Mouse (Mus musculus): ENCODE data around the gene Lama2. TPM values are rescaled to one million over a fixed set of nuclear protein-coding genes. Genes with fewer than 3 reads are reported as not detected.

Lama2 gene
- total RNA-seq (2015) (not detected in 2 replicates), total RNA-seq (2017) (not detected in 2 replicates)

DNA sequence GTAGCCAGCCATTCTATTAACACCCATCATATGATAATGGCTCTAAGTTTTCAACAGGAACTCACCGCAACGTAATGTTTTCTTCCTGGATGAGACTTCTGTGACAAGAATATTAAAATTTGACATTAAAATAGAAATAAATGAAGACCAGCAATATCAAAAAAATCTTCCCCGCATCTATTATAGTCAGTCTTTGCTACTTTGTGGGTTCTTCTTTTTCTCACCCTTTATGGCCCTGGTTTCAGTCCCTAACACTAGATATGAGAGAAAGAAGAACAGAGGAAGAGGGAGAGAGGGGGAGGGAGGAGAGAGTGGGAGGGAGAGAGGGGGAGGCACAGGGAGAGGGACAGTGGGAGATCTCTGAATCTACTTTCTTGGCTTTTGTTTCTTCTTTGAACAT lies at the start of gene Lama2:
Lama2 (minus strand) TSS at position 101 of the 400 bp plus-strand sequence.
- no peak for ATAC-seq (replicated peaks; ENCODE audit: poor library complexity)

DNA sequence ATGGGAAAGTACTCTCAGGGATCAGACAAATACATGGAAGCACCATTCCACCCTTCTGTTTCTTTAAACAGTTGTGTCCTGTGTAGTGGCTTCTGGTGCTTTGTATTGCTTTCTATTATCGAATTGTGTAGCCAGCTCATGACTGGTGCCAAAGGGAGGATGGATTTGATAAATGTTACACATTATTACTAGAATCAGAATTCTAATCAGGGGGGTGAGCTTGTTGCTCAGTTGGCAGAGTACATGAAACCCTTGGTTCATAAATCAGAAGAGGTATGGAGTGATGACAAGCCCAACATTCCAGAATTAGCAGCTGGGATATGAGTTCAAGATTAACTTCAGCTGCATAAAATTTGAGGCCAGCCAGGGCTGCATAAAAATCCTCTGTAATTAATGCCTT lies 44.8 kb upstream of the Lama2 start:
- ATAC-seq (replicated peaks; ENCODE audit: poor library complexity): no peak

DNA sequence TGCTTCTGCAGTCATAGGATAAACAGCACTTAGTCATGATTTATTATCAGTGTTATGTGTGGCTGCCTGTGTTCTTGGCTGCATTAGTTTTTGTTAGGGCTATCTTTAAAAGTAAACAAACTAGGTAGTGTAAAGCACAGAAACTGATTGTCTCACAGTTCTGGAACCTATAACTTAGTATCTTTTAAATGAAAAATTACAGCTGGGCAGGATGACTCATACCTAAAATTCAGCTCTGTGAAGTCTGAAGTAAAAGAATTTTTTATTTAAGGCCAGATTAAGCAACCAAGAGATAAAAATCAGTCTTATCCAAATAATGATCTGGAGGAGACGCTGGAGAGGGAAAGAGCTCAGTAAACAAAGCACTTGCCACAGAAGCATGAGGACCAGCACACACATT lies 43.8 kb upstream of the Lama2 start:
- no peak for ATAC-seq (replicated peaks; ENCODE audit: poor library complexity)

DNA sequence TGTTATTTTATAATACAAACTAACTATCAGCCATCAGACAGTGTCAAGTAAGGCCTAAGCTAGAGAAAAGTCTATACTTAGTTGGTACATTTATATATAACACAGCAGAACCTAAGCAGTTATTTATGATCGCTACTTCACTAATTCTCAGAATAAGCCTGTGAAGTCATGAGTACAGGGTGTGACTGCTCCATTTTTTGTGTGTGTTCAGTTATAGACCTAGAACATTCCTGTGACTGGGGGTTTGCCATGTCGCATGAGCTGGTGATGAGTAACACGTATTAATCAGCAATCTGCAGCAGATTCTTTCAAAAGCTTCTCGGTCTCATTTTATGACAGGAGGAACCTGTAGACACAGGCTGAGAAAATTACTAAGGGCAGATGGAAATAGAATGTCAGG lies 34.6 kb upstream of the Lama2 start:
- ATAC-seq (replicated peaks; ENCODE audit: poor library complexity): no peak

DNA sequence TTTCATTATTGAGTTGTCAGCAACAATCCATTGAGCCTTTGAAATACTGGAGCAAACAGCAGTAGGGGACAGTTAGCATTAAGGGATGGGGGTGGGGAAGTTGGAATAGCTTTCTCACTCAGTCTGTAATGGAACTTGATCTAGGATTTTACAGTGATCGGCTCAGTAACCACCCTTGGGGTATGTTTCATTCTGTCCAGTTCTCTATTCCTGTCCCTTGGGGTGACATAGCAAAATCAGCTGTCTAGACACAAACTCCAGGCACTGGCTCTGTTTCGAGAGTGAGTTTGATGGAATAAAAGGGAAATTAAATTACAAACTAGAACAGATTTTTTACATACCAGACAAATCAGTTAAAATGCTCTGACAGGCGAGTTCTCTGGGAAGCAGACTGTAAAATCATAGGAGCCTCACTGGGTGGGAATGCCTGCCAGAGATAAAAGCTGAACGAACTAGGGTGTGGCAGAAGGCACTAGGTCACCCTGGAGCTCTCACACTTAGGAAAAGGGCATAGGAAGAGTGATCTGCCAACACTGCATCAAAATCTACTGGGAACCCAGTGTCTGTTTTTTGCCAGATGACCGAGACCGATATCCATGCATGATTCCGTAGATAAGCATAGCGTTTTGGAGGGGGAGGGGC lies 33.3 kb upstream of the Lama2 start:
- ATAC-seq (replicated peaks; ENCODE audit: poor library complexity): no peak

DNA sequence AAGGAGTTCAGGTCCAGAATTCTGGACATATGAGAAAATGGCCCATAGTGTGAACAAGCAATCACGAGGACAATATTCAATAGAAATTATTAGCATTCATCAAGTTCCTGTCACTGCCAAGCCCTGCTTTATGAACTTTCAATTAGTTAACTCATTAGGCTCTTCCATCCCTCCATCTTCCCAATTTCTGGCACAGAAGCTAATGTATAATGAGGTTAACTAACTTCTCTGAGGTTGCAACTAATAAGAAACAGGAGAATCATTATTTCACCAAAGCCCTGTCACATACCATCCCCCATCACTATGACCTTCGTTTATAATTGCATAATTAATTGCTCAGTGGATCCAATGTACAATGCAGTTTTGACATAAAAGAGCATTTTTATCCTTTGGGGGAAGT lies 16.2 kb upstream of the Lama2 start:
- no peak for ATAC-seq (replicated peaks; ENCODE audit: poor library complexity)

DNA sequence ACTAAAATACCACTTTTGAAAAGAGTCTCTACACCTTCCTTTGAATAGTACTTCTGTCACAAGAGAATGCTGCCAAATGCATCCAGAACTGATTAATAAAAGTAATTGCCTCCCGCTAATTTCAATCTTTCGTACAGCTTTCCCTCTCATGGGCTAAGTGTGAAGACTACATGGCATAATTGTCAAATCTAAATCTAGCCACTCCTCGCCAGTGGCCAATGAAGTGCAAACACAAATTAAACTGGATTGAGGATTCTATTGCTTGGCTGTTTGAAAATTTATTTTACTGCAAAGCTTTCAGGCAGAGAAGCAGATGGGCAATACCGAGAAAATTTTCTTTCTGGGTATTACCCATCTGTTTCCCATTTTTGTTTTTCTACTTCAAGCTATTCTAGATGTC lies 11.4 kb upstream of the Lama2 start:
- no peak for ATAC-seq (replicated peaks; ENCODE audit: poor library complexity)

DNA sequence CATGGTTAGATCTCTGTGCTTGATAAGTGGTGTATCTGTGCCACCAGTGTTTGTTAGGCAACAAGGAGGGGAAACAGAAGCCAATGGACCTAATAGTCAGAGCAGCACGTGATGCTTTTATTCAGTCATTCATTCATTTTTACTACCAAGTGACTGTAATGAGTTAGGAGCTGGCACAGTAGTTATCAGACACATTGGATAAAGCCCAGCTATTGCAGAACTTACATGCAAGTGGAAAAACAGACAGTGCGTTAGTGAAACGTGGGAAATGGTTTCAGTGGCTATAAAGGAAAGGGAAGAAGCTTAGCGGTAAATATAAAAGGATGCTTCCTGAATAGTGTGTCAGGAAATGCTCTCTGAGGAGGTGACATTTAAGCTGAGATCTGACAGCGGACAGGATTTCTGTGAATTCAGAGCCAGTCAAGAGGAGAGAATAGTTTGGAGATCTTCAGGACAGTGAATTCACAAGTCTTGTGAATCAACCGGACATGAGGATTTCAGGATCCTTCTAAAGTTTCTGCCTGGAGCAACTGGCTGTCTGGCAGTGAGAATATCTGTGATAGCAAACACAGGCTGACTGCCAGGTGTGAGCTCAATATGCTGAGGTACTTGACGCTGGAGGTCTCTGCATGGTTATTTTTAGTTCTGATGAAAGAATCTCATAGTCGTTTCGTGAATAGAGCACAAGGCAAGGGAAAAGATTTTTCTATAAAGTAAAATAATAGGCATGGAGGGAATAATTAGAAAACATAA lies 2.3 kb upstream of the Lama2 start:
- ATAC-seq (replicated peaks; ENCODE audit: poor library complexity): no peak

DNA sequence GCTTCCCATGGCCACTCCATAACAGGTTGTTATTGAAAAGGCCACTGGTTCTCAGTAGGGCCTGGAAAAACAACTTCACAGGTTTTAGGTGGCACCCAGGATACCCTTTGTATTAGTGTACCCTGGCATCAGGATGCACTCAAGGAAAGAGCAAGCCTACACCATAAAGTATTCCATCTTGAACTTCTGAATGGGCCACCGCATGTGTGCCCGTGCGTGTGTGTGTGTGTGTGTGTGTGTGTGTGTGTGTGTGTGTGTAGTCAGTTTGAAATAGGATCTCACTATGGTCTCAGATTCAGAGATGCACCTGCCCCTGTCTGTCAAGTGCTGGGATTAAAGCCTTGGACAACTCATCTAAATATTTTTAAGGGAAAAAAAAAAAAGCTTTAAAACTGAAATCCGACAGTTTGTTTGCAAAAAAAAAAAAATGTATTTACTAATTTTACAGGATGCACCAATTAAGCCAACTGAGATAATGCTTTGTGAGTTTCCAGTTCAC lies 2.0 kb downstream of the Lama2 start:
- no peak for ATAC-seq (replicated peaks; ENCODE audit: poor library complexity)

DNA sequence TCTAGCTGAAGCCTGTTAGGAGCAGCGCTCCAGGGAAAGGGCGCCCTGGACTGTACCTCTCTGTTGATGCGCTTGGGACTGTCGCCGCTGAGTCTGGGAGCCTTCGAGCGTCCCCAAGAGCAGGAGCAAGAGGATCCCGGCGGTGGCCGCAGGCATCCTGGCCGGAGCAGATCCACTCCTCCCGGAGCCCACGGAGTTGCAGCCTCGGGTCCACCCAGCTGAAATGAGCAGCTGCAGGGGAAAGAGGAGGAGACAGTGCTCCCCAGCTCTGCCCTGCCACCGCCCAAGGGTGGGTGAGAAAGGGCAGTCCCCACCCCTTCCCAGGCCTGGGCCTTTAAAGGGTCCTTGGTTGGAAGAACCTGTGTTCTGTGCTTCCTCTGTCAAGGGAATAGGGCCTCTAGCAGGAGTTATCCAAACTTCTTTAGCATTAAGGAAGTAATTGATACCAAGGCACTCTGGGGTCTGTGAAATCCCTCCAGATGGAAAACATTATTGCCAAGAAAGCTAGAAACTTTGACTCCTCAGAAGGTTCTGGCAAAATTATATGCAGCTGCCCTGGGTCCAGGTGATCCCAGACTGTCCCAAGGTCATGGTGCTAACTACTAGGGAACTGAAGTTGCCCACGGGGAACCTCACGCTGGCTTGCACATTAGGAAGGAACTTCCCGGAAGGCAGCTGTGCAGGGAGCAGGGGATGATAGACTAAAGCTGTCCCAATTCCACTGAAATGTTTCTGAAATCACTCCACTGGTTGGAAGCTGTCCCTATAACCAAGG lies 2.7 kb downstream of the Lama2 start:
- ATAC-seq (replicated peaks; ENCODE audit: poor library complexity): no peak

DNA sequence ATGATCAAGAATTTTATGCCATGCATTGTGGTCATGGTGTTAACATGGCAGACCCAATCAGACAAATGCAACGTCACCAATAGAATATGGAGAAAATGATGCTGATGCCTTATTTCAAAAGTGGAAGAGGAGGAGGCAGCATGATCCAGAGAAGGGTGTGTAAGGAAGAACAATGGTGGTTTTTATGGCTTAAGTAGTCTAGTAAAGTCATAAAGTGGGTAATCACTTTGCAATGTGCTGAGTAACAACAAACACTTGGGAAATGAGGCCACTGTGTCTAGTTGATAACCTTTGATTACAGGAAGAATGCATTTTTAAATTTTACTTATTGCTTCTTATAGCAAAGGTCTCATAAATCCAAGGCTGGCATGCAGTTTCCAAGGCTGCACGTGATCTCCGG lies 23.9 kb downstream of the Lama2 start:
- no peak for ATAC-seq (replicated peaks; ENCODE audit: poor library complexity)

DNA sequence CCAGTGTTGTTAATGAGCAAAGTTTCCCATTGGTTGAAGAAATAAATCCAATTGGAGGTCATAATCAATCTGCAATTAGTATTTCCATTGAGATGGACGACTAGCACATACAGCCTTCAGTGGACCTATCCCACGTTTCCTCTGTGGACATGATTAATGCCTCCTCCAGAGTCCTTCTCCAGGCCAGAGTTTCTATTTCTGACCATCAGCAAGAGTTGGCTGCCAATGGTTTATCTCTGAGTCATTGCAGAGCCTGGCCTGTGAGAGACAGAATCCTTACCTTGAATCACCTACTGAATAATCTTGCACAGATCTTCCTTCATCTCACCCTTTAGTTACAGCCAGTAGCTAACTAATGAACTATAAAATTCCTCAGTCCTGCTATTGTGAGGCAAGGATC lies 86.3 kb downstream of the Lama2 start:
- no peak for ATAC-seq (replicated peaks; ENCODE audit: poor library complexity)

DNA sequence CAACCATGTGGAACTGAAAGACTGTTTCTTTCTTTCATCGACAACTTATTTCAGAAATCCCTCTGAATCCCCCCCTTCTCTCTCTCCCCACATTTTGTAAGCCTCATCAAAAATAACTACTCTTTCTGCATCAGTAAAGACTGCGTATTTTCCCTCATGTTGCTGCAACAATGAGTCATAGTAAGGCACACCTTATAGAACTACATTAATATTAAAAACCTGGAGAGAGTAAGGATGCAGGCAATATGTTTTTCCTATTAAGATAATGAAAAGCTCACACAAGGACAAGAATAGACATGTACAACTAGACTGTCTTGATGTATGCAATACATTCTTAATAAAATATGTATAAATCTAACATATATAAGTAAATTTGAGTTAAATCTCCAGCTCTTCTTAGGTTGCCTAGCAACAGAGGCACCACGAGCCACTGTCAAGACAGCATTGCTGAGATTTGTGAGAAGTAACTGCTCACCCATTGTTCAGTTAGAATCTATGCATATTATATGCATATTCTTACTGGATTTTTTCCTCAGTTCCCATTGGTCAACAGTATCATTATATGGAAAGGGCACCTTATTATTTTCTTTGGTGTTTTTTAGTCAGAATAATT lies 110.6 kb downstream of the Lama2 start:
- no peak for ATAC-seq (replicated peaks; ENCODE audit: poor library complexity)

DNA sequence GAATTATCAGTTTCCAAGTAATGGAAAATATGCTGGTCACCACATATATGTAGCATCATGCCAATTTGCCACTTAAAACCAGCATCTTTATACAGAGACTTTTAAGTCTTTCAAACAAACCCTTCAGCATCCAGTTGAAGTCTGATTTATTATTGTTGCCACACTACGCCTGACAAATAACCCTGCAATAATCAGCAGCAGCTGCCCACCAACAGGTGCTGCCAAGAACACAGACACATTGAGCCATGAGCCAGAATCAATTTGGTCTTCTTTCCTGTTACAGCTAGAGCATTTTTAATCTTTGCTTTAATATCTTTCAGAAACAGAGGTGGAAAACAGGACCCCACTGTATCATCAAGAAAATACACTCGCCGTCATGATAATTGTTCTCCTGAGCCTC lies 118.7 kb downstream of the Lama2 start:
- no peak for ATAC-seq (replicated peaks; ENCODE audit: poor library complexity)

DNA sequence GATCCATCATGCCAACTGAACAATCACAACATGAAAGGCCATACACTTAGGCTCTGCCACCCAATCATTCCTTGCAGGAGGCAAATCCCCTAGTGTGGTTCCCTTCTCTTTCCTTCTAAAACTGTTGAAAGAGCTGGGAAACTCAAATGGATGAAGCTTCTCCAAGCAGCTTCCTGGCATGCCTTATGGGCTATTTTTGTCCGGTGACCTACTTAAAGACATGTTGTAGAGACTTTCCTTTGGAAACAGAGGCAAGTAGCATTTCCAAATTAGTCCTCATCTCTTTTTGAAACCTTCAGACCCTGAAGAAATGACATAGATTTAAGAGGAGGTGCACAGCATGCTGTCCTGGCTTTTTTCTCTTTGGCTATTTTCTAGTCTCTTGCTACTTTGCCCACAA lies 131.1 kb downstream of the Lama2 start:
- no peak for ATAC-seq (replicated peaks; ENCODE audit: poor library complexity)

DNA sequence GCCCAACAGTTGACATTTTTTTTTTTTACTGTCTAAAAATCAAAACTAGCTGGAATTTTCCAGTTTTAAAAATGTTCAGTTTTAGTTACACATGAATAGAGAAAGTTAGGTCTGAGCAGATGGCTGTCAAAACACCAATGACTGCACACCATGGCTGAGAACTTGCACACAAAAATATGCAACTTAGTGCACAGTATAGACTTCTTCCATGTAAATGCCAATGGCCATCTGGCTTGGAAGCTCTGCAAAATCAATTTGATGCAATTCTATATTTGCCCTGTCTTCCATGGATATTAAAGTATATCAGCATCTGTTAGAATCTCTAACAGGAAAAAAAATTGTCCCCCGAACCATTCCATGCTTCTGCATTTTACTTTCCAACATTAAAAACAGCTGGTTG lies 135.5 kb downstream of the Lama2 start:
- ATAC-seq (replicated peaks; ENCODE audit: poor library complexity): no peak

DNA sequence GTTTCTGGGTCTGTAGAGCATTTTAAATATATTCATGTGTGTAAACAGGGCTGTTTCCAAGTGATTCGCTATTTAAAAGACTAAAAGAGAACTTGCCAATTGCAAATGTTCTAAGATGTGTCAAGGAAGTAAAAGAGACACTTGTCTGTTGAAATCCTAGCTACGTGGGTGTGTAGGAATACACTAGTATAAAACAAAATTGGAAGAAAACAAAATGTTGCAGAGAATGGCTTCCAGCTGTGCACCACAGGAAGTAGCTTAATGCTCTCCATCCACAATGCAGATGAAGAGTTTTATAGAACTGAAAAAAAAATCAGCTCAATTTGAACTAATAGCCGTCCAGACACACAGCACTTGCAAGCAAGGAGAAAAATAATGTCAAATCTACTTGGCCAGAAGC lies 144.0 kb downstream of the Lama2 start:
- no peak for ATAC-seq (replicated peaks; ENCODE audit: poor library complexity)

DNA sequence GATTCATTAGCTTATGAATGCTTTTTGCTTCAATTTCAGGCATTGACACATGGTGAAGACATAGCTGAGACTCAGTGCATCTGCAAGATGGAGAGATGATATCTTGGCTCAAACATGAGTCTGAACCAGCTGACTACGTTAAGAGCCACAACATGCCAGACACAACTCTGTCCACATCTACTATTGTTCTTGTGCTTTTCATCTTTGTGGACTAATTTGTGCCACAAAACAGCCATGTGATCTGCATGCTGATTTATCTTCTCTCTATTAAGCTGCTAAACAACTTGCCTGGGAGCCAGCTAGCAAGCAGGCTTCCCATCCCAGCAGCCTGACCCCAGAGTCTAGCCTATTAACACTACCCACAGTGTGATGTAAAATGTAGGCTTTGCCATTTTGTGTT lies 151.3 kb downstream of the Lama2 start:
- ATAC-seq (replicated peaks; ENCODE audit: poor library complexity): no peak

DNA sequence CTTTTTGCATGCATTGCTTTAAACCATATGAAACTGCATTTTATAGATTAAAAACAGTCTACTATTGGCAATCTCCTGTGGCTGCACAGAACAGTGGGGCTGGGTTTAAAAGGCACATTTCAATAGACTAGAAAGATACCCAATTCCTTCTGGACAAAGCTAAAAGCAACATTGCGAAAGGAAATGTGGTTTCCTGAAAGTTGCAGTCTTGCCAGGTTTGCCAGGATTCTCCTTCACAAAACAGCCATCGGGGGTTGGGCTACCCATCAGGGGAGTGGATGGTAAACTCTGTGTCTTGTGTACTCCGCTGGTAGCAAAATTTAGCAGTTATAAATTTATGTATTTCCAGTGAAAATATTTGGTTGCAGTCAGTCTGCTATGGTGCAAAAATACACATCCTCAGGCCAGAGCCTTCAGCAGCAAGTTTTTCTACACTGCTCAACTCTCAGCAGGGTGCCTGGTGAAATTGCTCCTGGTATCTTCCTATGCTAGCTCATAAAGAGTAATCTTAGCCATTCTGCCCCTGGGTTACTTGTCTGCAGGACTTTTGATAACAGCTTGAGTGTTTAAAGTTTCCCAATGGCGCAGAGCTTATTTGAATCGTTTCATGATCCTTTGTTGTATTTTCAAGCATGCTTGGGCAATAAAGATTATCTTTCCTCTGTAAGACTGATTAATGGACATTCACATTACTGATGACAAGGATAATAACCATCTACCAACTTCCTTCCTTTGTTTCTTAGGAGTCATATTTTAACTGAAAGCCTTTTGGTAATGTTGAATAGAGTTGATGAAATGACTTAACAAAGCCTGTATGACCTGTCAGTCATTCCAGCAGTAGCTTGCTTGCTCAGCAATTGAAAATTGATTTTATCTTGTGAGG lies 205.7 kb downstream of the Lama2 start:
- no peak for ATAC-seq (replicated peaks; ENCODE audit: poor library complexity)

DNA sequence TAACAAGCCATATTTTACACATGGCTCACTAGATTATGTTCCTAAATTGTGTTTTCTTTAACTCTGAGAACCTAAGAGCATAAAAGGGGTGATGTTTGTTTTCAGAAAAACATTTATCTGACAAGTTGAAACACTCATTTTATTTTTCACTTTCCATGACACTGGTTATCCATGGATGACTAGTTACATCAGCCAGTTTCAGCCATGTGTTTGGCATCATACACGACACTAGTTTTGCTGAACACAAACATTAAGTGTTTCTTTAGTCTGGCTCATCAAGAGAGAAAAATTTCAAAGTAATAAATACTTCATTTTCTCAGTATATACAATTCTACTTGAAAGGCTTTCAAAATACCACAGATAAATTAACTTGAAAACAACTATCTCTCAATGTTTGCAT lies 228.8 kb downstream of the Lama2 start:
- no peak for ATAC-seq (replicated peaks; ENCODE audit: poor library complexity)

All from megakaryocyte progenitor cell, adult 5-6 weeks (primary cell).